Mouse (Mus musculus): ENCODE measurements around the gene Ticam1. TPM values are rescaled to one million over a fixed set of nuclear protein-coding genes. Genes with fewer than 3 reads are reported as not detected.

Ticam1 gene
- total RNA-seq, 2 experiments from 2014 or later: 2.8 to 5.0 TPM

- no peak for ATAC-seq (replicated peaks; ENCODE audit: low FRiP score, poor library complexity, severe bottlenecking)
Measured at GRCm38 (mm10) chr17:56233818-56234469, 42.6 kb downstream of the Ticam1 start.

- ATAC-seq (replicated peaks; ENCODE audit: low FRiP score, poor library complexity, severe bottlenecking): no peak
Measured at GRCm38 (mm10) chr17:56233389-56233788, 43.2 kb downstream of the Ticam1 start.

GRCm38 (mm10) chr17:56229943-56230342, 46.6 kb downstream of the Ticam1 start:
- ATAC-seq (replicated peaks; ENCODE audit: low FRiP score, poor library complexity, severe bottlenecking): no peak

- no peak for ATAC-seq (replicated peaks; ENCODE audit: low FRiP score, poor library complexity, severe bottlenecking)
Measured at GRCm38 (mm10) chr17:56226566-56226965, 50.0 kb downstream of the Ticam1 start.

GRCm38 (mm10) chr17:56224916-56225315, 51.7 kb downstream of the Ticam1 start:
- no peak for ATAC-seq (replicated peaks; ENCODE audit: low FRiP score, poor library complexity, severe bottlenecking)

GRCm38 (mm10) chr17:56219805-56220204, 56.8 kb downstream of the Ticam1 start:
- ATAC-seq (replicated peaks; ENCODE audit: low FRiP score, poor library complexity, severe bottlenecking): no peak

Other genes starting within 250 kb of the Ticam1 start
- 7.5 and 10.9 TPM in 2 replicates for gene Sh3gl1, start 240.2 kb downstream of the Ticam1 start, total RNA-seq (2015; ENCODE audit: low replicate concordance)
- gene Sh3gl1, start 240.2 kb downstream of the Ticam1 start, total RNA-seq (2017; ENCODE audit: low replicate concordance): 10.0 and 11.4 TPM in 2 replicates
- 6.1 and 16.3 TPM in 2 replicates for gene Chaf1a, start 236.3 kb downstream of the Ticam1 start, total RNA-seq (2015; ENCODE audit: low replicate concordance)
- gene Chaf1a, start 236.3 kb downstream of the Ticam1 start, total RNA-seq (2017; ENCODE audit: low replicate concordance): 18.5 and 25.2 TPM in 2 replicates
- gene Ubxn6, start 201.8 kb downstream of the Ticam1 start, total RNA-seq (2015; ENCODE audit: low replicate concordance): 3.1 and 3.6 TPM in 2 replicates
- gene Ubxn6, start 201.8 kb downstream of the Ticam1 start, total RNA-seq (2017; ENCODE audit: low replicate concordance): 5.3 and 15.2 TPM in 2 replicates
- gene Hdgfl2, start 197.2 kb downstream of the Ticam1 start, total RNA-seq (2015; ENCODE audit: low replicate concordance): 20.0 and 61.4 TPM in 2 replicates
- 46.6 and 75.3 TPM in 2 replicates for gene Hdgfl2, start 197.2 kb downstream of the Ticam1 start, total RNA-seq (2017; ENCODE audit: low replicate concordance)
- not detected in 2 replicates for gene Plin4, start 167.0 kb downstream of the Ticam1 start, total RNA-seq (2015; ENCODE audit: low replicate concordance)
- not detected in 2 replicates for gene Plin4, start 167.0 kb downstream of the Ticam1 start, total RNA-seq (2017; ENCODE audit: low replicate concordance)
- gene Plin5, start 159.2 kb downstream of the Ticam1 start, total RNA-seq (2015; ENCODE audit: low replicate concordance): 0.58 TPM in 1 of 2 replicates, not detected in the other
- gene Plin5, start 159.2 kb downstream of the Ticam1 start, total RNA-seq (2017; ENCODE audit: low replicate concordance): 0.60 and 0.98 TPM in 2 replicates
- gene Lrg1, start 154.8 kb downstream of the Ticam1 start, total RNA-seq (2015; ENCODE audit: low replicate concordance): 6.7 and 9.4 TPM in 2 replicates
- 4.5 and 11.8 TPM in 2 replicates for gene Lrg1, start 154.8 kb downstream of the Ticam1 start, total RNA-seq (2017; ENCODE audit: low replicate concordance)
- 0.19 TPM in 1 of 2 replicates, not detected in the other for gene Sema6b, start 136.4 kb downstream of the Ticam1 start, total RNA-seq (2015; ENCODE audit: low replicate concordance)
- 0.56 and 1.4 TPM in 2 replicates for gene Sema6b, start 136.4 kb downstream of the Ticam1 start, total RNA-seq (2017; ENCODE audit: low replicate concordance)
- 0.38 and 0.84 TPM in 2 replicates for gene Tnfaip8l1, start 114.3 kb downstream of the Ticam1 start, total RNA-seq (2015; ENCODE audit: low replicate concordance)
- 0.28 TPM in 1 of 2 replicates, not detected in the other for gene Tnfaip8l1, start 114.3 kb downstream of the Ticam1 start, total RNA-seq (2017; ENCODE audit: low replicate concordance)
- 7.9 and 20.5 TPM in 2 replicates for gene Mydgf, start 92.9 kb downstream of the Ticam1 start, total RNA-seq (2015; ENCODE audit: low replicate concordance)
- gene Mydgf, start 92.9 kb downstream of the Ticam1 start, total RNA-seq (2017; ENCODE audit: low replicate concordance): 12.0 and 14.9 TPM in 2 replicates
- gene Dpp9, start 57.9 kb downstream of the Ticam1 start, total RNA-seq (2015; ENCODE audit: low replicate concordance): 9.8 and 11.5 TPM in 2 replicates
- 5.2 TPM in 2 replicates for gene Dpp9, start 57.9 kb downstream of the Ticam1 start, total RNA-seq (2017; ENCODE audit: low replicate concordance)
- 2.7 TPM in 2 replicates for gene Fem1a, start 20.0 kb downstream of the Ticam1 start, total RNA-seq (2015; ENCODE audit: low replicate concordance)
- gene Fem1a, start 20.0 kb downstream of the Ticam1 start, total RNA-seq (2017; ENCODE audit: low replicate concordance): 4.9 and 5.3 TPM in 2 replicates
- 3.1 and 4.0 TPM in 2 replicates for gene Plin3, start 16.1 kb upstream of the Ticam1 start, total RNA-seq (2015; ENCODE audit: low replicate concordance)
- gene Plin3, start 16.1 kb upstream of the Ticam1 start, total RNA-seq (2017; ENCODE audit: low replicate concordance): 5.4 and 5.9 TPM in 2 replicates
- gene Arrdc5, start 23.5 kb upstream of the Ticam1 start, total RNA-seq (2015; ENCODE audit: low replicate concordance): not detected in 2 replicates
- gene Arrdc5, start 23.5 kb upstream of the Ticam1 start, total RNA-seq (2017; ENCODE audit: low replicate concordance): not detected in 2 replicates
- 34.4 and 53.7 TPM in 2 replicates for gene Uhrf1, start 26.5 kb upstream of the Ticam1 start, total RNA-seq (2015; ENCODE audit: low replicate concordance)
- gene Uhrf1, start 26.5 kb upstream of the Ticam1 start, total RNA-seq (2017; ENCODE audit: low replicate concordance): 66.2 and 103 TPM in 2 replicates
- gene Kdm4b, start 49.3 kb upstream of the Ticam1 start, total RNA-seq (2015; ENCODE audit: low replicate concordance): 1.7 and 5.0 TPM in 2 replicates
- 2.9 and 3.5 TPM in 2 replicates for gene Kdm4b, start 49.3 kb upstream of the Ticam1 start, total RNA-seq (2017; ENCODE audit: low replicate concordance)
- gene Ptprs, start 199.7 kb upstream of the Ticam1 start, total RNA-seq (2015; ENCODE audit: low replicate concordance): 4.8 and 7.3 TPM in 2 replicates
- gene Ptprs, start 199.7 kb upstream of the Ticam1 start, total RNA-seq (2017; ENCODE audit: low replicate concordance): 2.0 and 8.1 TPM in 2 replicates
- gene Znrf4, start 235.6 kb upstream of the Ticam1 start, total RNA-seq (2015; ENCODE audit: low replicate concordance): not detected in 2 replicates
- gene Znrf4, start 235.6 kb upstream of the Ticam1 start, total RNA-seq (2017; ENCODE audit: low replicate concordance): not detected in 2 replicates